Mouse (Mus musculus) frontal cortex, postnatal 36 days (tissue): Measurements from ENCODE around the gene Ino80b.

Experiments used
- DNase-seq, 2 experiments: peaks; one replicate each; pipeline ENCODE4 v3.0.0; 2022; ENCODE audit warnings: low spot score in 2 of 2

Gene Ino80b

DNA sequence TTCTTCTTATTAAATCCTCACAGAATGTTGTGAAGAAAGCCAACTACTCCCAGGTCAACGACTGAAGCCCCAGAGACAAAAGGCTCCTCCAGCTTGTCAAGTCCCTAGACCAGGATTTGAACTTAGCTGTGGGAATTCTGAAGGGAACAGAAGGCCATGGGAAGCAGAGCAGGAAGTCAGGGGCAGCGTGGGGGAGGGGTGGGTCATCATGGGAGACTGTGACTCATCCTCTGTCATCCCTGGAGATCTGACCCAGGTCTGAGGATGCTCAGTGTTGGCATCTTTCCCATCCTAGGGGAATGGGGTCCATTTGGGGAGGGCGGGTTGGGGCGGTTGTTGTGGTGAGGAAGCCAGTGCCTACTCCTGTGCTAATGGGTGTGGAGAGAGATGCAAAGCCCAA, 16.4 kb upstream of the Ino80b start:
- no peak for DNase-seq

DNA sequence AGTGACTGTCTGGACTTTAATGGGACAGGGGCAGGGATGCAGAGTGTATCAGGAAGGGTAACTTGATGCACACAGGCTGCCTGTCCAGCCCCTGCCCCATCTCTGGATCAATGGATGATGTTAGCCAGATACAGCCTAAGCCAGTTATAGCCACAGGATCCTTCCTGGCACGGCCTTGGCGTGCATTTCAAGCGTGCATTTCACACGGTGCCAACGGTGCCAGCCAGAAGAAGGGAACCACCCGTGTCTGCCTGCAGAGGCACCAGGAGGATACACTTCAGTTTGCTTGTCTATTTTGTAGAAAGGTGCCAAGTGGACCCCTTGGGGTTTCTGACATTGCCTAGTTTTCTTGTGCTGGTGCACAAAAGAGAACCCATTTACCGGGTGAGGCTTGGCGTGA, 14.8 kb upstream of the Ino80b start:
- DNase-seq = no peak

DNA sequence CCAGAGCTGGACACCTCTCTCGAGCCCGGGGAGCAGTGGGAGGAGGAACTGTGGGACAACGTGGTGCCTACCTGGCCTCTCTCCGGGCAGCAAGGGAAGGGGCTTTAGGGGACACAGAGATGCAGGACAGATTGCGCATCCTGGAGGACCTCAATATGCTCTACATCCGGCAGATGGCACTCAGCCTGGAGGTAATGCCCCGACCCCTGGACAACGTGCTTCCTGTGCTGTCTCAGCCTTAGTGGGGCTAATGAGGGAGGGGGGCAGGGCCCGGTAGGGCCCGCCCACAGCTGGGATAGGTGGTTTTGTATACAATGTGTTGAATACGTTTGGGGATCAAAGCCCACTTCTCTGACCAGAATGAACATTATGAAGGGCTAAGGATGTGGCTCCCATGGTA, 12.8 kb upstream of the Ino80b start:
- no peak for DNase-seq

DNA sequence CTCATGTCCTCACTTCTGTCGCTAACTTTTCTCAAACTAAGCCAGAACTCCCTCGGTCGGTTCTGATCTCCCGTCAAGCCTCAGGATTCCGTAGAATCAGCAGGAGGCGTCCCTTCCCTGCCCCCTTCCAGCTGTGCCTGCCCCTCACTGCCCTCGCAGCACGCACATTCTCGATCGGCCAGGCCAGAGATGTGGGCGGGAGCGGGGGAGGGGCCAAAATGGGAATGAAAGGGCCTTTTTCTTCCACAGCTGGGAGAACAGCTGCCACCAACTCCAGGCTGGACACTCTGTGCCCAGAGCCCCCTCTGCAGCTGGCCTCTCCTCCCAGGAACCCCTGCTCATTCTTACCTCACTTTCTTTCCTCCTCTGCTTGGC, 12.3 kb upstream of the Ino80b start:
- DNase-seq = peak; percentile 60

DNA sequence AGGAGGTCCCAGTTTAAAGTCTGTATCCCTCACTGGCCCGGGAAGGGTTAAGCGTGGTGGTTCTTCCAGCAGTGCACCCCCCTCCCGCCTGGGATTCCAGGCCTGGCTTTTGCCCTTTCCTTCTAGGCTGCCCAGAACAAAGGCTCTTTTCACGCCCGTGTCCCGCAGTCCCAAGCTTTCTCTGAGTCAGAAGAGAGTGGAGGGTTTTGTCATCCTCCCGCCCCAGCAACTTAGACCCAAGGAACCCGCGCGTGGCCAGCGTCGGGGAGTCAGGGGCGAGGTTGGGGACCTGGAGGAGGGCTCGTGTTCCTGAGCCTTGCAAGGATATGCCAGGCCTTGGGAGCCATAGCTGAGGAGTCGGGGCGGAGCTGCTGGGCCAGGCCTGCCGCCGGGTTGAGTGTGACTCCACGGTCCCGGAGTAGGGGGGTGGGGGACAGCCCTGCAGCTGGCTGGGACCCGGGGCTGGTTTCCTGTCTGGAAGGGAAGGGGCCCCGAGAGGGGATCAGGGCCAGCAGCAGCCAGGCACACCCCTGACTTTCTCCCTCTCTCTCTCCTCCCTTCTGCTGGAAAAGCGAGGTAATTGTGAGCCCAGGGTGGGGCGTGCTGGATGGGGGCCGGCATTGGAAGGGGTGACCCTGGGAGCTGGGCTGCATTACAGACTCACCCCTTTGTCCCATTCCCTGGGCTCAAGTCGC, 11.8 kb upstream of the Ino80b start:
- no peak for DNase-seq

DNA sequence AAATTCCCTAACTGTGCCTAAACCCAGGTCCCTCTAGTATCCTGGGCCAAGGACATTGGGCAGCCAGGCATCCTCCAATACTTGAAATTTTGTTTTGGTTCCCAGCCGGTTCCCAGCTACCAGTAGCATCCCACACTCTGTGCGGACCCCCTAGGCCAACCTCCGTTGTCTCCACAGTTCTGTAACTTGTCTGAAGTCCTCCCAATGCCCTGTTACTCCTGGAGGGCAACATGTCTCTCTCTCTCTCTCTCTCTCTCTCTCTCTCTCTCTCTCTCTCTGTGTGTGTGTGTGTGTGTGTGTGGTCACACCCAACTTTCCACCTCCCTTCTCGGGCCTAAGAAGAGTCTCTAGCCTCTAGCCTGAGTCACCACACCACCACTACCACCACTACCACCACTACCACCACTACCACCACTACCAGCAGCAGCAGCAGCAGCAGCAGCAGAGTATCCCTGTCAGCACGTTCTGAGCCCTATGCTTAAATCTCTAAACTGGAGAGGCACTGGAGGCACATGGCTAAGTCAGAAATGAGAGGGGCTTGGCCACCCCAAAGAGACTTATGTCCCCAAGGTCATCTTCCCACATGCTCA, 11.2 kb upstream of the Ino80b start:
- no peak for DNase-seq

DNA sequence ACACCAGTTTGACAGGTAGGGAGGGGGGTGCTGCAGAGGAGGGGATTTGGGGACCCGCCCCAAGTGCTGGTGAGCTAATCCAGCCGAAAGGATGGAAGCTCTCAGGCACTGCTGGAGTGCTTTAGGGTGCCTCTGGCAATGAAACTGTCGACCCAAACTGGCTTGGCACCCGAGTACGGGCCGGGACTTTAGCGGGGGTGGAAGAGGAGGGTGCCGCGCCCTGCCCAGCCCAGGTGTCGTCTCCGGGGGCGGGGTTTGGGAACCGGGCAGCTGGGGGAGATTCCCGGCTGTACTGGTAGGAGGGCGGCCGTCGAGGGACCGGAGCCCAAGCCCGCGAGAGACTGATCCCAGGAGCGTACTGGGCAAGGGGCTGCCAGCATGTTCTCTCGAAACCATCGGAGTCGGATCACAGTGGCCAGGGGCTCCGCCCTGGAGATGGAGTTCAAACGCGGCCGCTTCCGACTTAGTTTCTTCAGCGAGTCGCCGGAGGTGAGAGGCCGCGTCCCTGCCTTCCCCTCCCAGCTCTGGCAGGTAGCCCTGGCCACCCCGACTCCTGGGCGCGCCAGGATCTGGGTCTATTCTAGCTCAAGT, 10.4 kb upstream of the Ino80b start:
- no peak for DNase-seq

DNA sequence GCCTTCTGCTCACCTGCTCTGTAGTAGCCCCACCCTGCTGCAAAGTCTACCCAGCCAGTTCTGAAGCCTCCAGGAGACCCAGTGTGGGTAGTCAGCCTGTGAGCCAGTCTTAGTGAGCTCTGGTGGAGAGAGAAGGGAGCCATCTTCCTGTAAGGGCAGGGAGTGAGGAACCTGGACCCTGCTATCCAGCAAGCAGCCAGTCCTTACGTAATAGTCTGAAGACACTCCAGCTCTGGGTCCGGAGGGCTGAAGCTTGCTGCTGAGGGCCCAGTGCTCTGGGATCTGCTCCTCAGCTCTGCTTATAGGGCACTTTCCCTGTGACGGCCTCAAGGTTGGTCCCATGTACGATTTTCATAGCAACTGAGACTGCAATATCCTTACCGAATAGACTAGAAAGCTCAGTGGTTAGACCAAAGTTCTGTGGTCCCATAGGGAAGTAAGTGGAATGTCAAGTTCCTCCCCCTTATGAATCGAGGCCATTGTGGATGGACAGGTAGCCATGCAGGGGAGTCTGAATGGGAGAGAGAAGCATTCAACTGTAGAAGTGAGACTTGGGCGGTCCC, 9.8 kb upstream of the Ino80b start, which contains the start of gene Rtkn:
Rtkn (plus strand) TSS at position 513 of the 563 bp plus-strand sequence.
- no peak for DNase-seq

DNA sequence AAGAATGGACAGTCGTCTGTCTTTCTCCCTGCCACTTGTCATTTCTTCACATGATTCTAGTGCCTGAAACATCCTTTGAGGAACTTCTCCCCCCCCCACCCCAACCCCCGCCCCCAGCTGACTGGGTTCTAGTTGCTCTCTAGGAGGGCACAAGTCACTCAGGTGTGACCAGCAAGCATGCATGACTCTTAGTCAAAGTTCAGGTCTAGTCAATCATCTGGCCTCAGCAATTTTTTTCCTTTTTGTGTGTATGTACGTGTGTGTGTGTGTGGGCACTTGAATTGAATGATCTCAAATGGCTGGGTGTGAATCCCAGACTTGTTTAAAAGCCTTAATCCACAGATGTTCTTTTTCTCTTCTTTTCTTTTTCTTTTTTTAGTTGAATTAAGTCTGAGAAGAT, 9.0 kb upstream of the Ino80b start:
- no peak for DNase-seq

DNA sequence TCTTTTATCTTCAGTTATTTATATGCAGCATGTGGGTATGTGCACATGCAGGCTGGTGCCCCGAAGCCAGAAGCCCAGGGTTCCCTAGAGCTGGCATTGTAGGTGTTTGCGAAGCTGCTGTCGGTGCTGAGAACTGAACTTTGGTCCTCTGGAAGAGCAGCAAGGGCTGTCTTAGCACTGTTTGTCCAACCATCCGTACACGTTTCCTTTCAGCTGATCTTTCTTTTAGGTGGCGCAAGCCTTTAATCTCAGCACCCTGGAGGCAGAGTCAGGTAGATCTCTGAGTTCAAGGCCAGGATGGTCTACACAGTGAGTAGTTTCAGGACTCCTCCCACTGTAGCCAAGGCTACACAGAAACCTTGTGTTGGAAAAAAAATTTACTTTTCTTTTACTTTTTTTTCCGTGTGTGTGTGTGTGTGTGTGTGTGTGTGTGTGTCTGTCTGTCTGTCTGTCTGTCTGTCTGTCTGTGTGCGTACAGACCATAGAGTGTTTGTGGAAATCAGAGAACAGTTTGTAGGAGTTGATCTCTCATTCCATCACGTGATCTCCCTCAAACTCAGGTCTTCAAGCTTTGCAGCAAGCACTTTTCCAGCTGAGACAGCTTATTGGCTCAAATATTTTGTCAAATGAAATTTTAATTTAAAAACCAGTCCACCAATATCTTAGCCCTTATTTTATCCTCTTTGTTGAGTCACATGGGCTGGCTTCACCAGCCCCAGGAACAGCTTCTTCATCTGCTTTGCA, 7.1 kb upstream of the Ino80b start:
- no peak for DNase-seq

DNA sequence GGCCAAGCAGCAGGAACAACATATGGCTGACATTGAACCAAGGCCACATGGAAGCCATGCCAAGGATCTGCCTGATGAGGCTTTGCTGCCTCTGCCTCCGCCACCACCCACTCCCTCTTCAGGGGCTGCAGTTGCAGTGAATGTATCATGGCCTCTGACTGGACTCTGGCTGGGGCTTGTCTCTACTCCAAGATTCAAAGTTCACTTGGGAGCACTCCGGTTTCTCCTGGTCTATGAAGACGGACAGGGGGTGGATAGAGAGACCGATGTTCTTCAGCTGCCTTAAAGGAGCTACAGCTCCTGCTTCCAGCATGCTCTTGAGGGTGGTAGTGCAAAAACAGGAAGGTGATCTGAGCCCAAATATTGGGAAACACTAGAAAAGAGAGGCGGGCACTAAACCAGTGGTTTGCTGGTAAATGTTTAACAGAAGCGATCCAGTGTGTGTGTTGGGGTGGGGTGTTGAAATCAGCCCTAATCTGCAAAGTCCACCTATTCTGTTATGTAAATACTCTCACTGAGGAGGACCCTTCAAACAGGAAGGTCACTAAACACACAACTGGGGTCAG, 6.3 kb upstream of the Ino80b start:
- DNase-seq = no peak

DNA sequence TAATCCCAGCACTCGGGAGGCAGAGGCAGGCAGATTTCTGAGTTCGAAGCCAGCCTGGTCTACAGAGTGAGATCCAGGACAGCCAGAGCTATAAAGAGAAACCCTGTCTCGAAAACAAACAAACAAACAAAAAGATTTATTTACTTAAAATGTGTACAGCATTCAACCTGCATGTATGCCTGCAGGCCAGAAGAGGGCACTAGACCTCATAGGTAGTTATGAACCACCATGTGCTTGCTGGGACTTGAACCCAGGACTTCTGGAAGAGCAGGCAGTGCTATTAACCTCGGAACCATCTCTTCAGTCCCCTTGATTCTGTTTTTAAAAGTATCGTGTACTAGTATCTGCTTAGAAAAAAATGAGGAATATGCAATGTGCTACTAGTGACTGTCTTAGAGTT, 2.2 kb upstream of the Ino80b start:
- no peak for DNase-seq

DNA sequence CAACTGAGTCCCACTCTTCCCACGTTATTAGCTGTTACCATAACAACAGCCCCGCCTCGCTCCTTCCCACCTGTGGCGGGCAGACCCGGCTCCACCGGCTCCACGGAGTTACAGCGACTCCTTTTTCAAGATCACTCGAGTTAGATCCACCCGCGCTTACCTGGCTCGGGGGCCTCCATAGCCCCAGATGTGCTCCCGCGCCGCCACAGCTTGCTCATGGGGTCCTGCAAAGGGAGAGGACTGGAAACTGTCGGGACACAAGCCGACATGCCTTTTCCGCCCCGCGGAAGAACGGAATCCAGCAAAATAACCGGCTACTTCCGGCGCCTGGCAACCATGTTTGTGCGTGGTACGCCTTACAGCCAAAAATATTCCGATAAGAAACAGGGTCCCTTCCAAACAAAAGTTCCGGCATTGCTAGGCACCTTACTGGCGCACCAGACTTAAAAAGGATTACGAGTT, 349 bp downstream of the Ino80b start:
- DNase-seq = peak; percentile 87 to 94

DNA sequence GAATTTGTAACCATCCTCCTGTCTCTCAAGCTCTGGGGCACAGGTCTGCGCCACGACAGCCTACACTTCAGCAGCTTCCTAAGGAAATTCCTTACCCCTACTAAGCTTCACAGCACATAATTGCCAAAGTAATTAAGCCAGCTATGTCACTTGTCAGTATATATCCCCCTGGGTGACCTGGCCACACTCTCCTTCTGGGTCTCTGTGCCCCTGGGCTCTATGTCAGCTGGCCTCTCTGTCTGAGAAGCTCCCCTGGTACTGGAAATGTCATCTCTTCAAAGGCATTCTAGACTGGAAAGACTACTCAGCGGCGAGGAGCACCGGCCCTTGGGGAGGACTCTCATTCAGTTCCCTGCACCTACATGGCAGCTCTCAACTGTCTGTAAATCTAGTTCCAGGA, 2.3 kb downstream of the Ino80b start:
- DNase-seq = no peak

DNA sequence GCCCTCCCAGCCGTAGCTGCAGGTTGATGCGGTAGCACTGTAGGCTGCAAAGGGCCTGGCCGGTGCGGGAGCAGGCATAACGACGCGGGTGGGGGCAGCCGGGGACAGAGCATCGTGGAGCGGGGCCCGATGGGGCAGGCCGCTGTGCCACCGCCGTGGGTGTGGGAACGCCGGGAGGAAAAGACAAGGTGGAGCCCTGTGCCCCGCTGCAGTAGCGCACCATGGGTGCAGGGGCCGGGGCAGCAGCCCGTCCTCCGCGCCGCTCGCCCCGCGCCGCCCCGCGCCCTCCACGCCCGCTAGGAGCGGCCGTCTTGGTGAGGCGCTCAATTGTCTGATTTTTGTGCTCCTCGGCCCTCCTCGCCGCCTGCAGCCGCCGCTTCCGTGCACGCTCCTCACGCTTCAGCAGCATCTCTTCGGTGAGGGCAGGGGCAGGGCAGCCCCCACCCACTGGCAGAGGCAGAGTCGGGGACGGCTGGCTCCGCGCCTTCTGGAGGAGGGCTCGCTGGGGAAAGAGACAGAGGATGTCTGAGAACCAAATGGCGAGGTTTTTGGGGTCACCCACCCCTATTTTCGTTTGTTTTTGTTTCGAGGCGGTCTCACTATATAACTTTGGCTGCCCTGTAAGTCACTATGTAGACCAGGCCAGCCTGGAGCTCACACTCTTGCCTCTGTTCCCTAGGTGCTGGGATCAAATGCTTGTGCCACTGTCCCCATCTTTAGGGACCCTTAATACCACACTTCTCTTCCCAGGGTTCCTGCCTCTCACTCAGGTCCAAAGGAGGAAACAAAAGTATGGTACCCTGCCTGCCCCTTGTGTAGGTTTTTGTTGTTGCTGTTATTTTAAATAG, 3.1 kb downstream of the Ino80b start:
- DNase-seq = no peak

DNA sequence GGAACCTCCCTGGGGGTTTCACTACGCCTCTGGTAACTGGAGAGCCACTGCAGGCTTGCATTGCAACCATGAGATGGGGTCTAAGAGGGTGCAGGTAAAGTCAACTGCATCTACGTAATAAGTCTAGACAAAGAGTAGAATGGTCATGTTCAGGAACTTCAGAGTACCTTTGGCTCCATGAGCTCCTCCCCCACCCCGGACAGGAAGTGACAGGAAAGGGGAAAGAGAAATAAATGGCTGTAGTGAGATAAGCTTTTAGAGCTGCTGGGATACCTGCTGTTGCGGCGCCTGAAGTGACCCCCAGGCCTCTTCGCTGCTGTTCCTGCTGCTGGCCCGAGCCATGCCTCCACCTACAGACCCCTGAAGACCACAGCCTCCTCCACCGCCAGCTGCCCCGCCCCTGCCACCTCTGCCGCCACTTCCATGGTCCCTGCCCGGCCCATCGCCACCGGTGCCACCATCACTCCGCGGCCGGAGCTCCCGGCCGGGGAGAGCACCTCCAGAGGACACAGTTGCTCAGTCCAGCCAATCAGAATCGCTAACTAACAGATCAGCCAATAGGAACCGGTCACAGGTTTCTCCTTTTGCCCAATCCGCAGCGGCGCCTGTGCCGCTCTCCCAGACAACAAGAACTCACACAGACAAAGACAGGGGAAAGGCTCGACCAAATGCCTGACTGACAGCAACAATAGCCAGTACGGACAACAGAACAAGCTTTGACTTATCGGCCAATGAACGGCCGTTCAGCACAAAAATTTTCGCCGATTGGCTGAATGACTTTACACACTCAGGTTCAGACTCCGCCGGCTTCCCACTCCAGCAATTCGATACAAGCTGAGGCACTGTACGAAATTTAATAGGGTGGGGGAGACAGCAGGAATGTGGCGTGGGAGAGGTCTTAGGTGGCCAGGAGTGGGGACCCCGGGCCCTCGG, 4.0 kb downstream of the Ino80b start, which contains the start of gene Wbp1:
Wbp1 (minus strand) TSS at position 630 of the 933 bp plus-strand sequence.
- DNase-seq = peak; percentile 97 to 98

DNA sequence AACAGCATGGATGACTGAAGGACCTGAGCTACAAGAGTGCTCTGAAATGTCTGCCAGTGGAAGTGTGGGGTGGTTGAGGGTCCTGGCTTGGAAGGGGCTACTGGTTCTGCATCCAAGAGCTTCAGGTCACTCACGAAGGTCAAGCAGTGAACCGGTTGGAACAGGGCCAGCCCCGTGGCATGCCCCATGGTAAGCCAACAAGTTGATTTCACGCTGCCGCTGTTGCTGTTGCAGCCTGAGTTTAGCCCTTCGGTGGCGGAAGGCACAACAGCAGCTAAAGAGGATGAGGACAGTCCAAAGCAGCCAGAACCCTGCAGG, 5.5 kb downstream of the Ino80b start:
- no peak for DNase-seq

DNA sequence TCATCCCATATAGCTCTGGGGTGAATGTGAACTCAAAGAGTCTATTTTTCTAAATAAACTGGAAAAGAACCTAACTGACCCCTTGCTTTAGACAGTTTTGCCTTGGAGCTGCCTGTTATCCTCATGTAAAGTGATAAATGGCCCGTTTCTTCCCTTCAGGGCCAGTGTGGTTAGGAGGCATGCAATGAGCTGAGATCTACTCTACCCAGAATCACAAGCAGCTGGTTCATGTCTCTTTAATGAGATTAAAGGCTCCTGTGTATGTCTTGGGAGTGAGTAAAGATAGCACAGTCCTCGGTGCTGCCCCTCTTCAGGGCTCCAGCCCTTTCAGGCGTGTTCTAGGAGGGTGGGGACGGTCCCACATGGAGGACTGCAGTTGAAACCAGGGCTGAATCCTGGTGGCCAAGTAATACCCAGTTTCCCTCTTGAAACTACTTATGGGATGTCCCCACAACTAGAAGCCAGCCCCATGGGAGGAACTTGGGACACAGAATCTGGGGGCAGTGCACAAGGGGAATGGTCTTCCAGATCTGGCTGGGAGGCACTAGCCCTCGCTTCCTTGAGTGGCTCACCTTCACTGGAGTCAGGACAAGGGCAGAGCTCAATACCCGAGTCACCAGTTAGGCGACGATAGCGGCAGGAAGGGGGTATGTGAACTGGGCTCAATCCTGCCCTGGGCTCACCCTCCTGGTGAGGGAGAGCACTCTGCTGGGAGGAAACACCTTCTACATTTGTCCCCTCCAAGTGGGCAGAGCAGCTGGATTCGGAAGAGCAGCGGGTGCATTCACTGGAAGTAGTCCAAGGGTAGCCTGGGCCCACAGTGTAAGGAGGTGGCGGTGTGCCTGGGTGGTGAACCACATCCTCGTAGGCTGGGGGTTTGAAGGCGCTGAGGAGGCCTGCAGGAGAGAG, 6.2 kb downstream of the Ino80b start:
- no peak for DNase-seq

DNA sequence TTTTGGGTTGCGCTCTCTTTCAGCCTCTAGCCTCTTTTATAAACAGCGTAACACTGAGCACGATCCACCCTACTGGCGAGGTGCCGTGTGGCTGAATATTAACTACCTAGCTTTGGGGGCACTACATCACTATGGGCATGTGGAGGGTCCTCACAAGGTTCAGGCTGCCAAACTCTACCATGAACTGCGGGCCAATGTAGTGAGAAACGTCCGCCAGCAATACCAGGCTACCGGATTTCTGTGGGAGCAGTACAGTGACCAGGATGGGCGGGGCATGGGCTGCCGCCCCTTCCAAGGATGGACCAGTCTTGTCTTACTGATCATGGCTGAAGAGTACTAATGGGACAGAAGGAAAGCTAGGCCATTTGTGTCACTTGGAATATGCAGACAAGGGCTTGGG, 6.9 kb downstream of the Ino80b start:
- no peak for DNase-seq
